Mouse (Mus musculus) hindbrain, postnatal 0 days (tissue): ENCODE results near the gene Lgals4. TPM values are rescaled to one million over a fixed set of nuclear protein-coding genes. Genes with fewer than 3 reads are reported as not detected.
"Not testable (repeated sequence)": the region's sequence is repeated elsewhere in the genome, so short reads cannot be mapped to it uniquely, and the experiment has no call there.

Source experiments
- ATAC-seq: fragments of 200-750 bp; cut with Nextera tagmentation; 2 replicates; pipeline ENCODE4 v1.8.0; 2017; ENCODE audit warnings: mild to moderate bottlenecking, moderate TSS enrichment, moderate library complexity
- DNase-seq: peaks from one replicate; pipeline ENCODE4 v3.0.0-alpha.2; 2015; ENCODE audit warnings: low spot score
- H3K27ac ChIP-seq: fragments of 300-500 bp; sonication (generic); 2 replicates; pipeline ENCODE4 v1.5.1; 2014; ENCODE audit warnings: mild to moderate bottlenecking
- H3K27me3 ChIP-seq: fragments of 300-500 bp; sonication (generic); 2 replicates; pipeline ENCODE4 v1.6.1; 2014; ENCODE audit warnings: low read length, mixed read lengths; ENCODE audit not compliant: insufficient read depth
- H3K36me3 ChIP-seq: fragments of 300-500 bp; sonication (generic); 2 replicates; pipeline ENCODE4 v1.6.1; 2014; ENCODE audit warnings: low read length, mixed read lengths; ENCODE audit not compliant: insufficient read depth
- H3K4me1 ChIP-seq: fragments of 300-500 bp; sonication (generic); 2 replicates; pipeline ENCODE4 v1.6.1; 2014; ENCODE audit warnings: antibody characterized with exemption, low read length, mixed read lengths; ENCODE audit not compliant: insufficient read depth
- H3K4me2 ChIP-seq: fragments of 300-500 bp; sonication (generic); 2 replicates; pipeline ENCODE4 v1.6.1; 2014; ENCODE audit warnings: low read depth, mild to moderate bottlenecking, low read length, moderate library complexity, mixed read lengths
- H3K4me3 ChIP-seq: fragments of 300-500 bp; sonication (generic); 2 replicates; pipeline ENCODE4 v1.5.1; 2014; ENCODE audit warnings: low read length
- H3K9ac ChIP-seq: fragments of 300-500 bp; sonication (generic); replicated peaks from 2 replicates; pipeline ENCODE4 v1.6.1; 2014; ENCODE audit warnings: mild to moderate bottlenecking, low read length, moderate library complexity, mixed read lengths
- H3K9me3 ChIP-seq: fragments of 300-500 bp; sonication (generic); 2 replicates; pipeline ENCODE4 v1.6.1; 2016; ENCODE audit warnings: low read length, mixed read lengths
- CTCF ChIP-seq: IDR thresholded peaks from 2 replicates; pipeline ENCODE4 v1.5.1; 2016; ENCODE audit warnings: antibody characterized with exemption, control low read depth, low read depth
- WGBS: fragments of 180-500 bp; shearing (Covaris S2); extraction: QIAGEN DNeasy Blood & Tissue Kit; methylation state at CpG from one replicate; pipeline ENCODE4 v1.1.7; 2014; 5-methylcytosine and 5-hydroxymethylcytosine counted together
- polyA plus RNA-seq: library from polyadenylated mRNA; unstranded; fragments of >200 nt; fragmentation: Nextera tagmentation; extraction: Ambion mirVana; gene quantifications from 2 replicates; pipeline ENCODE4 v1.2.1, GENCODE M21; 2015
- total RNA-seq: library from RNA; depleted of rRNA; stranded (reverse); fragments of >200 nt; gene quantifications from 2 replicates; pipeline ENCODE4 v1.2.3, GENCODE M21; 2014

The Lgals4 gene
- total and polyA plus RNA-seq, 2 experiments from 2014 or later = 5.8 to 8.4 TPM

DNA sequence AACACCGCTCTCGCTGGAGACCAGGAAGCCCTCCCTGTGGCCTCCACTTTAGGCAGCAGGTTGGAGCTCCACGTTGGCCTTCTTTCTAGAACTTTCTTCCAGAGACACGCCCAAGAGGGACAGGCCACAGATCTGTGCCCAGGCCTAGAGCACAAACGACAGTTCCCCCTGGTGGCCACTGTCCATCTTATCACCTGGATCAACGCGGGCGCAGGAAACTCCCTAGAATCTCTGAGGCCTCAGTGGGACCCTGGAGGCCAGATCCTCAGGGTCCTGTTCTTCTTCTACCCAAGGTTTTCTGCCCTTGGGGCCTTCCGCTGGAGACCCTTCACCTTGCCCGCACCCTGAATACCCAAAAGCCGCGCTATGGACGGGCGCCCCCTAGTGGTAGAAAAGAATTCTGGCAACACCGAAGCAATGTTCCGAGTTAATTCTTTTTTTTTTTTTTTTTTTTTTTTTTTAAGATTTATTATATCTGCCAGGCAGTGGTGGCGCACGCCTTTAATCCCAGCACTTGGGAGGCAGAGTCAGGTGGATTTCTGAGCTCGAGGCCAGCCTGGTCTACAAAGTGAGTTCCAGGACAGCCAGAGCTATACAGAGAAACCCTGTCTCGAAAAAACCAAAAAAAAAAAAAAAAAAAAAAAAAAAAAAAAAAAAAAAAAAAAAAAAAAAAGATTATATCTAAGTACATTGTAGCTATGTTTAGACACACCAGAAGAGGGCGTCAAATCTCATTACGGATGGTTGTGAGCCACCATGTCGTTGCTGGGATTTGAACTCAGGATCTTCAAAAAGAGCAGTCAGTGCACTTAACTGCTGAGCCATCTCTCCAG, 34.1 kb downstream of the Lgals4 start:
- WGBS = 27% methylated on average over 23 of the region's 23 CpGs
- 0 out of 2 replicates have a peak overlapping the region, but pooled peaks have one; percentile 16 for H3K4me2 ChIP-seq
- peak; percentile 57 for ATAC-seq

DNA sequence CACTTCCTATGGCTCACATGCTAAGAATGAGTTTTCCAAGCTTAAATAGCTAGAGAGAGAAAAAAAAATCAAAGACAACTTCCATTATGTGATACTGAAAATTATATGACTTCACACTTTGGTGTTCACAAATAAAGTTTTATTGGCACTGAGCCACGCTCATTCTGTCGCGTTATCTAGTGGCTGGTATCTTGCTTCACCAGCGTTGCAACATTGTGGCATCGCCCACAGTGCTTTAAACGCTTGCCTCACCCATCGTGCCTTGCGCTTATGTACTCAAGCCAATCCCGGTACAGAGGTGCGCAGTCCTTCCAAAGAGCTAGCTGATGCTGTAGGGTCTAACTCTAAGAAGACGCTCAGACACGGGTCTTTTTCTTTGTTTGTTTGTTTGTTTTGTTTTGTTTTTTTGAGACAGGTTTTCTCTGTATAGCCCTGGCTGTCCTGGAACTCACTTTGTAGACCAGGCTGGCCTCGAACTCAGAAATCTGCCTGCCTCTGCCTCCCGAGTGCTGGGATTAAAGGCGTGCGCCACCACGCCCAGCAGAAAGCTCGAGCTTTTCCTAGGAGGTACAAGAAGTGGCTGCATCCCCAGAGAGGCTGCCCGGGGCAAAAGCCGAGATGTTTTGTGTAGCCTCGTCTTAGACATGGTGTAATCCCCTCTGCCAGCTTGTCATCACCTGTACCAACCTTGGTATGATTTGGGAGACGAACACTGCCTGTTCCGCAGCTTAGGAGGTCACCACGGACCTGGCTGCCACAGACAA, 37.4 kb downstream of the Lgals4 start:
- H3K4me2 ChIP-seq = no peak overlapping the region

More for the DNA sequence above, 34.1 kb downstream of the Lgals4 start:
- H3K9me3 ChIP-seq, H3K36me3 ChIP-seq, H3K27me3 ChIP-seq, H3K4me3 ChIP-seq, H3K27ac ChIP-seq, H3K4me1 ChIP-seq, H3K9ac ChIP-seq: not testable (repeated sequence)
- DNase-seq = peak; percentile 71
- peak; percentile 72 for TF ChIP-seq CTCF

DNA sequence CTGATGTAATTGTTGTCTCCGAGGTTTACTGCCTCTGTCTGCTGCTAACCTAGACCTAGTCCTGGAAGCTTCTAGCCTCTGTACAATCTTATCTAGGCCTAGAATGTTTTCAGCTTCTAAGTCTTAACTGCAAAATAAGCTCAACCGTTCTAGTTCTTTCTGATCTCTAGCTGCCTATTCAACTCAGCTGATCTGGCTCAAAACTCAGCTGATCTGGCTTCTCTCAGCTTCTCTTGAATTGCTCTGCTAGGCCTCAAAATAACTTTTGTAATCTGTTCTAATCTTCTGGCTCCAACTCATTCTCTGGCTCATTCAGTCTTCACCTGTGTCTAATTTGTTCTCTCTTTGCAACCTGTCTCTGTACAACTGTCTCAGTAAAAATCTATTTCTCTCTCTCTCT, 40.9 kb downstream of the Lgals4 start:
- DNase-seq = no peak
- 88% methylated on average over 2 of the region's 2 CpGs for WGBS
- H3K4me1 ChIP-seq = no peaks in the 10 kb centered on the region
- no peak overlapping the region for H3K27ac ChIP-seq
- no peak overlapping the region for H3K9ac ChIP-seq
- no peaks in the 10 kb centered on the region for H3K36me3 ChIP-seq
- H3K9me3 ChIP-seq = no peaks in the 10 kb centered on the region
- no peak overlapping the region for H3K4me2 ChIP-seq
- no peak for ATAC-seq
- no peak for TF ChIP-seq CTCF
- H3K4me3 ChIP-seq = no peak overlapping the region
- H3K27me3 ChIP-seq = no peaks in the 10 kb centered on the region

More for the DNA sequence above, 37.4 kb downstream of the Lgals4 start:
- Histone ChIP-seq H3K27ac (no peak overlapping the region), H3K9me3 (no peaks in the 10 kb centered on the region), H3K4me1 (no peaks in the 10 kb centered on the region), H3K27me3 (no peaks in the 10 kb centered on the region), H3K36me3 (no peaks in the 10 kb centered on the region), H3K9ac (no peak overlapping the region), H3K4me3 (no peak overlapping the region)
- no peak for TF ChIP-seq CTCF
- ATAC-seq (no peak), DNase-seq (no peak)
- WGBS = 87% methylated on average over 24 of the region's 24 CpGs

DNA sequence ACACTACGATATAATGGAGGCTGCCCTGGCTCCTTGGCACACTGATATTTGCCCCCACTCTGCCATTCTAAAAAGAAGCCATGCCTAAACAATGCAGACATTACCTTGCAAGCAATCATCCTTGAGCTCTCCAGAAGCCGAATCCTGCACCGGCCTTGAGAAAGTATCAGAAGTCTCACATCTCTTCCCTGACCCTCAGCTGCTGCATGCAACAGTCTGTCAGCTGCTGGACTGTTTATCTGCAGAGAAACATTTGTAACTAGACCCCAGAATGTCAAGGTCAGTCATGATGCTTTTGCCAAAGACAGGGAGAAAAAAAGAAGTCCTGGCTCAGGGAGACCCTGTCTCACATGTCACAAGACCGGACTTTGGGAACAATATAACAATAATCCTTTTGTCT, 42.4 kb downstream of the Lgals4 start:
- Histone ChIP-seq H3K4me3 (no peak overlapping the region), H3K27ac (no peak overlapping the region), H3K27me3 (no peaks in the 10 kb centered on the region), H3K9me3 (no peaks in the 10 kb centered on the region), H3K9ac (no peak overlapping the region), H3K4me2 (no peak overlapping the region), H3K4me1 (no peaks in the 10 kb centered on the region), H3K36me3 (no peaks in the 10 kb centered on the region)
- DNase-seq = no peak
- no peak for ATAC-seq
- no peak for TF ChIP-seq CTCF
- WGBS = 74% methylated on average over 4 of the region's 4 CpGs

DNA sequence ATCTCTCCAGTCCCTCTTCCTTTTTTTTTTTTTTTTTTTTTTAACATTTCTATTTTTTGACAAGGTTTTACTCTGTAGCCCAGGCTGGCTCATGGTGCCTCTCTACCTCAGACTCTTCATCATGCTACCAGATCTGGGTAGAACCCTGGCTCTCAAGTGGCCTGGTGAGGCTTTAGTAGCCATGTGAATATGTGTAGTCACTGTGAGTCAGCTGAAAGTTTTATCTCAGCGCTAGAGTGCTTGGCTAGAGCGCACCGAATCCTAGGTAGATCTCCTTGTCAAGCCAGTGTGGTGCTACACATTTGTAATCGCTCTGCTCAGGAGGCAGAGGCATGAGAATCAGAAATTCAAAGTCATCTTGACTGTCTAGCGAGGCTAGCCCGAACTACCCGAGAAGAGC, 43.5 kb downstream of the Lgals4 start:
- no peak overlapping the region for H3K4me3 ChIP-seq
- TF ChIP-seq CTCF = no peak
- H3K36me3 ChIP-seq = no peaks in the 10 kb centered on the region
- no peak overlapping the region for H3K4me2 ChIP-seq
- H3K9me3 ChIP-seq = no peaks in the 10 kb centered on the region
- DNase-seq (no peak), ATAC-seq (no peak)
- H3K27ac ChIP-seq = no peak overlapping the region
- no peak overlapping the region for H3K9ac ChIP-seq
- H3K27me3 ChIP-seq = no peaks in the 10 kb centered on the region
- WGBS = 92% methylated on average over 7 of the region's 7 CpGs
- no peaks in the 10 kb centered on the region for H3K4me1 ChIP-seq

DNA sequence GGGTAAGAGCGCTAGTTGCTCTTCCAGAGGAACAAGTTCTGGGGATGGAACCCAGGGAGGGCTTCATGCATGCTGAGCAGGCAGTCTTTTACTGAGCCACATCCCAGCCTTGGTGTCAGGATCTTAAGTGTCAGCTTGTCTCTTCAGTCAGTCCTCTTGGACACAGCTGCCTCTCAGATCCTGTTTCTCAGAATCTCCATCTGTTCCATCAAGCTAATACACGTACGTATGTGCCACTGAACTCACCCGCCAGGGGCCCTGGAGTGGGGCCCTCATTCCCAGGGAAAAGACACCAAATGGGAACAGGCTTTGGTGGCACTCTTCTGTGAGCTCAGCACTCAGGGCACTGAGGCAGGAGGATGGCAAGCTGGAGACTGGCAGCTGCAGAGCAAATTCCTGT, 44.2 kb downstream of the Lgals4 start:
- DNase-seq (no peak), ATAC-seq (no peak)
- Histone ChIP-seq H3K27me3 (no peaks in the 10 kb centered on the region), H3K9me3 (no peaks in the 10 kb centered on the region), H3K4me1 (no peaks in the 10 kb centered on the region), H3K4me2 (no peak overlapping the region), H3K4me3 (no peak overlapping the region), H3K27ac (no peak overlapping the region), H3K36me3 (no peaks in the 10 kb centered on the region), H3K9ac (no peak overlapping the region)
- WGBS = 71% methylated on average over 4 of the region's 4 CpGs
- no peak for TF ChIP-seq CTCF
